ENCODE assay signal across 9 mouse cellular contexts in genomic region chr13:23269681-23270080, GRCm38 (mm10). TPM values are rescaled to one million over a fixed set of nuclear protein-coding genes. Genes with fewer than 3 reads are reported as not detected.
DNase-seq lines count a peak whose midpoint lies in the region; ATAC-seq and TF ChIP-seq lines count a peak whose summit lies in the region.
"Had no signal": no experiment of that assay in that cellular context is flagged by ENCODE, and none has a peak within 500 bp of the region (broad histone marks: within the 10 kb centered on the region; RNA-seq: fewer than 3 reads in every experiment).

No protein-coding gene starts in this region.

- no peaks in the 10 kb centered on the region for H3K27me3 ChIP-seq in liver, embryonic 14.5 days (ENCODE audit: control insufficient read depth, insufficient read depth, low read length)

- no peak for TF ChIP-seq CTCF in liver, embryonic 14.5 days (IDR thresholded peaks at IDR 0.05; ENCODE audit: low read depth)

- peak; percentile 9 to 10 for DNase-seq in frontal cortex, postnatal 14 days (ENCODE audit: low spot score in 2 of 2)
- no peak for DNase-seq in frontal cortex, postnatal 10 days (ENCODE audit: low spot score in 2 of 2)
- peak; percentile 4 for DNase-seq in right cerebral cortex, adult 18-20 months
- DNase-seq in right cerebral cortex, postnatal 25 days, result no peak
- DNase-seq in liver, embryonic 14.5 days (ENCODE audit: low read depth in 3 of 3, low spot score in 3 of 3), result no peak
- DNase-seq in yolk sac, embryonic 10.5 days (ENCODE audit: low spot score), result peak; percentile 45
- DNase-seq in cerebellum, adult 9-11 months, result no peak
- DNase-seq in urinary bladder, postnatal 4 days (ENCODE audit: low spot score in 2 of 2), result no peak

- no peak for ATAC-seq in liver, embryonic 14.5 days (ENCODE audit: insufficient read depth)

- 15% methylated on average over 11 of the region's 11 CpGs for WGBS in liver, embryonic 14.5 days (ENCODE audit: insufficient replicate concordance)

- no peaks in the 10 kb centered on the region for H3K9me3 ChIP-seq in liver, embryonic 14.5 days (ENCODE audit: control insufficient read depth, low read length)

- H3K4me3 ChIP-seq in liver, embryonic 14.5 days (ENCODE audit: insufficient read depth in 1 of 2, low read depth in 2 of 2, low read length in 2 of 2), result no peak overlapping the region; a peak in 1 of 4 replicates

- TF ChIP-seq EP300 in liver, embryonic 14.5 days (IDR thresholded peaks at IDR 0.05; ENCODE audit: low read depth), result no peak

- peak overlapping the region; percentile 45 for H3K4me2 ChIP-seq in liver, embryonic 14.5 days (ENCODE audit: low read depth)

- peaks cover 0 to 2% of the 10 kb centered on the region in 2 experiments; a peak in 2 of 4 replicates for H3K4me1 ChIP-seq in liver, embryonic 14.5 days (replicated peaks; ENCODE audit: control insufficient read depth in 2 of 2, insufficient read depth in 2 of 2, low read length in 1 of 2)

- no peak overlapping the region for H3K9ac ChIP-seq in liver, embryonic 14.5 days (replicated peaks)

- H3K27ac ChIP-seq in liver, embryonic 14.5 days, result no peak overlapping the region

- H3K36me3 ChIP-seq in liver, embryonic 14.5 days (replicated peaks; ENCODE audit: control insufficient read depth, insufficient read depth, low read depth), result no peaks in the 10 kb centered on the region

RNA-seq across cellular contexts. Expression of gene Vmn1r223, which starts 22.7 kb away (rescaled TPM):
- polyA plus RNA-seq in liver, embryonic 14.5 days (2012; rRNA removed), result not detected in 2 replicates
- not detected in 2 replicates for polyA plus RNA-seq in liver, embryonic 14.5 days (2014; fragmentation: Nextera tagmentation; extraction: Ambion mirVana)
- polyA plus RNA-seq: liver, embryonic 16.5 days had no signal

RNA-seq across cellular contexts. Expression of gene Vmn1r222, which starts 33.9 kb away (rescaled TPM):
- polyA plus RNA-seq in liver, embryonic 14.5 days (2012; rRNA removed), result not detected in 2 replicates
- polyA plus RNA-seq in liver, embryonic 14.5 days (2014; fragmentation: Nextera tagmentation; extraction: Ambion mirVana), result not detected in 2 replicates
- polyA plus RNA-seq: liver, embryonic 16.5 days had no signal

RNA-seq across cellular contexts. Expression of gene Vmn1r221, which starts 55.8 kb away (rescaled TPM):
- not detected in 2 replicates for polyA plus RNA-seq in liver, embryonic 14.5 days (2012; rRNA removed)
- not detected in 2 replicates for polyA plus RNA-seq in liver, embryonic 14.5 days (2014; fragmentation: Nextera tagmentation; extraction: Ambion mirVana)
- polyA plus RNA-seq: liver, embryonic 16.5 days had no signal

Comparison
In these comparisons a context has a peak if more than half of its experiments do, and no peak if none do; other contexts are left out.
1. DNase-seq: peak in frontal cortex, postnatal 14 days (2 of 2), right cerebral cortex, adult 18-20 months (single experiment) and yolk sac, embryonic 10.5 days (single experiment); none in frontal cortex, postnatal 10 days (0 of 2), right cerebral cortex, postnatal 25 days (single experiment), liver, embryonic 14.5 days (0 of 3), cerebellum, adult 9-11 months (single experiment) and urinary bladder, postnatal 4 days (0 of 2).